In genomic region chr2:60844259-60844658, GRCm38 (mm10) we compare ENCODE assay signal across 28 mouse cellular contexts.
"Had no signal": no experiment of that assay in that cellular context is flagged by ENCODE, and none has a peak within 500 bp of the region (broad histone marks: within the 10 kb centered on the region; RNA-seq: fewer than 3 reads in every experiment).

No protein-coding gene starts in this region.

- H3K36me3 ChIP-seq: forebrain, embryonic 10.5 days; forebrain, embryonic 12.5 days; forebrain, embryonic 15.5 days had no signal

- H3K4me3 ChIP-seq: embryonic facial prominence, embryonic 10.5 days; embryonic facial prominence, embryonic 12.5 days; embryonic facial prominence, embryonic 13.5 days; embryonic facial prominence, embryonic 15.5 days; erythroblast, embryonic 14.5 days; forebrain, embryonic 10.5 days; forebrain, embryonic 12.5 days; forebrain, embryonic 13.5 days; forebrain, embryonic 15.5 days; gastrocnemius, adult 2 months; heart, adult 2 months had no signal

- H3K27ac ChIP-seq: embryonic facial prominence, embryonic 10.5 days; embryonic facial prominence, embryonic 12.5 days; embryonic facial prominence, embryonic 13.5 days; embryonic facial prominence, embryonic 15.5 days; forebrain, embryonic 10.5 days; forebrain, embryonic 12.5 days; forebrain, embryonic 13.5 days; forebrain, embryonic 15.5 days; gastrocnemius, adult 2 months; heart, adult 2 months had no signal

- H3K9ac ChIP-seq: embryonic facial prominence, embryonic 12.5 days; embryonic facial prominence, embryonic 13.5 days; embryonic facial prominence, embryonic 15.5 days; forebrain, embryonic 12.5 days; forebrain, embryonic 13.5 days; forebrain, embryonic 15.5 days; forebrain, postnatal 0 days had no signal

- H3K9me3 ChIP-seq: embryonic facial prominence, embryonic 10.5 days; embryonic facial prominence, embryonic 12.5 days; embryonic facial prominence, embryonic 13.5 days; embryonic facial prominence, embryonic 15.5 days; forebrain, embryonic 10.5 days; forebrain, embryonic 12.5 days; forebrain, embryonic 13.5 days; forebrain, embryonic 15.5 days had no signal

- DNase-seq: cerebellum, adult 8-10 months; cerebellum, adult 9-10 months; cerebellum, adult 9-11 months; cerebellum, postnatal 10 days; cerebellum, postnatal 14 days; cerebellum, postnatal 25 days; cerebellum, postnatal 36 days; embryo, embryonic 11 days; forebrain, postnatal 0 days; gastrocnemius, adult 2 months; gastrocnemius, postnatal 10 days; gastrocnemius, postnatal 14 days; gastrocnemius, postnatal 25 days; gastrocnemius, postnatal 36 days; heart, adult 11 months; heart, adult 18-20 months; heart, adult 2 months had no signal

- H3K4me1 ChIP-seq: forebrain, embryonic 13.5 days; forebrain, embryonic 15.5 days had no signal

- ATAC-seq: forebrain, embryonic 13.5 days; forebrain, embryonic 14.5 days; forebrain, embryonic 15.5 days; forebrain, embryonic 16.5 days; forebrain, postnatal 0 days had no signal

- H3K4me2 ChIP-seq: embryonic facial prominence, embryonic 12.5 days; embryonic facial prominence, embryonic 13.5 days; embryonic facial prominence, embryonic 15.5 days; forebrain, embryonic 12.5 days; forebrain, embryonic 13.5 days; forebrain, embryonic 15.5 days had no signal

- H3K27me3 ChIP-seq: embryonic facial prominence, embryonic 12.5 days; embryonic facial prominence, embryonic 13.5 days; embryonic facial prominence, embryonic 15.5 days; forebrain, embryonic 12.5 days; forebrain, embryonic 15.5 days had no signal
